Comparison of ENCODE assay signal across 22 mouse cellular contexts in genomic region chr13:77412829-77413228, GRCm38 (mm10).
DNase-seq lines count a peak whose midpoint lies in the region; ATAC-seq lines count a peak whose summit lies in the region.
"Had no signal": no experiment of that assay in that cellular context is flagged by ENCODE, and none has a peak within 500 bp of the region (broad histone marks: within the 10 kb centered on the region; RNA-seq: fewer than 3 reads in every experiment).

No protein-coding gene starts in this region.

- H3K27ac ChIP-seq in forebrain, embryonic 11.5 days (ENCODE audit: low read depth, low read length) = no peak overlapping the region
- H3K27ac ChIP-seq in forebrain, embryonic 14.5 days (ENCODE audit: low read depth, low read length) = no peak overlapping the region
- H3K27ac ChIP-seq in forebrain, embryonic 12.5 days = no peak overlapping the region
- no peak overlapping the region for H3K27ac ChIP-seq in forebrain, embryonic 15.5 days (replicated peaks)
- H3K27ac ChIP-seq in hindbrain, embryonic 11.5 days (ENCODE audit: low read depth, low read length) = no peak overlapping the region
- no peak overlapping the region for H3K27ac ChIP-seq in hindbrain, embryonic 13.5 days
- no peak overlapping the region for H3K27ac ChIP-seq in neural tube, embryonic 11.5 days (ENCODE audit: low read depth, low read length)
- H3K27ac ChIP-seq in neural tube, embryonic 15.5 days (replicated peaks) = no peak overlapping the region

- no peak overlapping the region for H3K9ac ChIP-seq in forebrain, embryonic 11.5 days (ENCODE audit: low read length)
- no peak overlapping the region for H3K9ac ChIP-seq in forebrain, embryonic 14.5 days (ENCODE audit: low read length)
- no peak overlapping the region for H3K9ac ChIP-seq in forebrain, embryonic 12.5 days
- no peak overlapping the region for H3K9ac ChIP-seq in forebrain, embryonic 15.5 days (replicated peaks)
- no peak overlapping the region for H3K9ac ChIP-seq in hindbrain, embryonic 11.5 days (ENCODE audit: low read depth, low read length)
- no peak overlapping the region for H3K9ac ChIP-seq in hindbrain, embryonic 13.5 days
- H3K9ac ChIP-seq in neural tube, embryonic 11.5 days (ENCODE audit: low read length) = no peak overlapping the region
- no peak overlapping the region for H3K9ac ChIP-seq in neural tube, embryonic 15.5 days (replicated peaks)

- H3K4me3 ChIP-seq in forebrain, embryonic 11.5 days (ENCODE audit: low read depth, low read length) = no peak overlapping the region
- no peak overlapping the region for H3K4me3 ChIP-seq in forebrain, embryonic 14.5 days (ENCODE audit: low read depth, low read length)
- H3K4me3 ChIP-seq in forebrain, embryonic 12.5 days (replicated peaks) = no peak overlapping the region
- no peak overlapping the region for H3K4me3 ChIP-seq in forebrain, embryonic 15.5 days
- H3K4me3 ChIP-seq in hindbrain, embryonic 11.5 days (ENCODE audit: low read depth, low read length) = no peak overlapping the region
- H3K4me3 ChIP-seq in hindbrain, embryonic 13.5 days = no peak overlapping the region
- no peak overlapping the region for H3K4me3 ChIP-seq in neural tube, embryonic 11.5 days (ENCODE audit: low read depth, low read length)
- no peak overlapping the region for H3K4me3 ChIP-seq in neural tube, embryonic 15.5 days (replicated peaks)

- no peak for DNase-seq in forebrain, embryonic 11.5 days (ENCODE audit: low spot score)
- DNase-seq in forebrain, embryonic 14.5 days (ENCODE audit: low spot score) = no peak
- DNase-seq in hindbrain, embryonic 11.5 days (ENCODE audit: low spot score) = no peak
- DNase-seq in neural tube, embryonic 11.5 days (ENCODE audit: low spot score) = no peak
- DNase-seq: adrenal gland, adult 2 months; adrenal gland, adult 8-10 months; adrenal gland, postnatal 10 days; adrenal gland, postnatal 14 days; adrenal gland, postnatal 25 days; adrenal gland, postnatal 36 days; B cell, adult 2 months; cerebellum, adult 11 months; cerebellum, adult 11-12 months had no signal

- no peaks in the 10 kb centered on the region for H3K27me3 ChIP-seq in forebrain, embryonic 11.5 days (ENCODE audit: control insufficient read depth, insufficient read depth, low read length)
- H3K27me3 ChIP-seq in forebrain, embryonic 14.5 days (replicated peaks; ENCODE audit: control insufficient read depth, insufficient read depth, low read length) = no peaks in the 10 kb centered on the region
- H3K27me3 ChIP-seq in forebrain, embryonic 12.5 days = no peaks in the 10 kb centered on the region
- no peaks in the 10 kb centered on the region for H3K27me3 ChIP-seq in forebrain, embryonic 15.5 days
- no peaks in the 10 kb centered on the region for H3K27me3 ChIP-seq in hindbrain, embryonic 11.5 days (ENCODE audit: control insufficient read depth, insufficient read depth, low read length)
- no peaks in the 10 kb centered on the region for H3K27me3 ChIP-seq in hindbrain, embryonic 13.5 days
- no peaks in the 10 kb centered on the region for H3K27me3 ChIP-seq in neural tube, embryonic 11.5 days (ENCODE audit: control insufficient read depth, insufficient read depth, low read length)
- no peaks in the 10 kb centered on the region for H3K27me3 ChIP-seq in neural tube, embryonic 15.5 days (replicated peaks)
- H3K27me3 ChIP-seq: CH12.LX, Patski had no signal

- no peak overlapping the region for H3K4me2 ChIP-seq in forebrain, embryonic 11.5 days (ENCODE audit: low read depth, low read length, severe bottlenecking)
- H3K4me2 ChIP-seq in forebrain, embryonic 14.5 days (ENCODE audit: low read length) = no peak overlapping the region
- H3K4me2 ChIP-seq in forebrain, embryonic 12.5 days = no peak overlapping the region
- H3K4me2 ChIP-seq in forebrain, embryonic 15.5 days (replicated peaks) = no peak overlapping the region
- no peak overlapping the region for H3K4me2 ChIP-seq in hindbrain, embryonic 11.5 days (replicated peaks; ENCODE audit: low read depth, low read length)
- no peak overlapping the region for H3K4me2 ChIP-seq in hindbrain, embryonic 13.5 days
- no peak overlapping the region for H3K4me2 ChIP-seq in neural tube, embryonic 11.5 days (ENCODE audit: low read depth)
- H3K4me2 ChIP-seq in neural tube, embryonic 15.5 days = no peak overlapping the region

- ATAC-seq in forebrain, embryonic 11.5 days (replicated peaks; ENCODE audit: low FRiP score) = peak; percentile 53; the same call in 1 of the 2 replicates
- no peak for ATAC-seq in forebrain, embryonic 14.5 days
- ATAC-seq in forebrain, embryonic 12.5 days (ENCODE audit: low FRiP score) = 0 out of 2 replicates have a peak, but pooled peaks have one; percentile 30
- ATAC-seq in forebrain, embryonic 15.5 days (replicated peaks) = no peak
- ATAC-seq in hindbrain, embryonic 11.5 days (ENCODE audit: low FRiP score) = peak; percentile 59
- no peak for ATAC-seq in hindbrain, embryonic 13.5 days (ENCODE audit: low FRiP score)
- peak; percentile 49; the same call in 1 of the 2 replicates for ATAC-seq in neural tube, embryonic 11.5 days (ENCODE audit: insufficient read depth, low FRiP score, low TSS enrichment)
- ATAC-seq in neural tube, embryonic 15.5 days (ENCODE audit: low FRiP score) = no peak
- ATAC-seq: activated CD4-positive, CD25-positive, alpha-beta regulatory T cell, adult 4 months; CD4-positive, CD25-positive, alpha-beta regulatory T cell, adult 4 months; Patski had no signal

- WGBS in forebrain, embryonic 11.5 days = 49% methylated on average over 2 of the region's 2 CpGs
- 15% methylated on average over 2 of the region's 2 CpGs for WGBS in forebrain, embryonic 14.5 days
- 27% methylated on average over 2 of the region's 2 CpGs for WGBS in forebrain, embryonic 12.5 days
- WGBS in forebrain, embryonic 15.5 days = 18% methylated on average over 2 of the region's 2 CpGs
- 50% methylated on average over 2 of the region's 2 CpGs for WGBS in hindbrain, embryonic 11.5 days
- 35% methylated on average over 2 of the region's 2 CpGs for WGBS in hindbrain, embryonic 13.5 days
- WGBS in neural tube, embryonic 11.5 days = 48% methylated on average over 2 of the region's 2 CpGs
- WGBS in neural tube, embryonic 15.5 days = 19% methylated on average over 2 of the region's 2 CpGs

- no peaks in the 10 kb centered on the region for H3K36me3 ChIP-seq in forebrain, embryonic 11.5 days (ENCODE audit: control insufficient read depth, insufficient read depth, low read length)
- no peaks in the 10 kb centered on the region for H3K36me3 ChIP-seq in forebrain, embryonic 14.5 days (ENCODE audit: control insufficient read depth, insufficient read depth, low read length)
- no peaks in the 10 kb centered on the region for H3K36me3 ChIP-seq in forebrain, embryonic 12.5 days (replicated peaks)
- H3K36me3 ChIP-seq in forebrain, embryonic 15.5 days = no peaks in the 10 kb centered on the region
- H3K36me3 ChIP-seq in hindbrain, embryonic 11.5 days (ENCODE audit: control insufficient read depth, insufficient read depth, low read length) = no peaks in the 10 kb centered on the region
- H3K36me3 ChIP-seq in hindbrain, embryonic 13.5 days = no peaks in the 10 kb centered on the region
- no peaks in the 10 kb centered on the region for H3K36me3 ChIP-seq in neural tube, embryonic 11.5 days (ENCODE audit: control insufficient read depth, insufficient read depth, low read length)
- no peaks in the 10 kb centered on the region for H3K36me3 ChIP-seq in neural tube, embryonic 15.5 days
- H3K36me3 ChIP-seq: G1E had no signal

- H3K9me3 ChIP-seq in forebrain, embryonic 11.5 days (ENCODE audit: control insufficient read depth, low read length) = no peaks in the 10 kb centered on the region
- H3K9me3 ChIP-seq in forebrain, embryonic 14.5 days (replicated peaks; ENCODE audit: control insufficient read depth, low read length) = no peaks in the 10 kb centered on the region
- H3K9me3 ChIP-seq in forebrain, embryonic 12.5 days = no peaks in the 10 kb centered on the region
- no peaks in the 10 kb centered on the region for H3K9me3 ChIP-seq in forebrain, embryonic 15.5 days
- H3K9me3 ChIP-seq in hindbrain, embryonic 11.5 days (ENCODE audit: control insufficient read depth, low read length) = no peaks in the 10 kb centered on the region
- H3K9me3 ChIP-seq in hindbrain, embryonic 13.5 days = no peaks in the 10 kb centered on the region
- no peaks in the 10 kb centered on the region for H3K9me3 ChIP-seq in neural tube, embryonic 11.5 days (ENCODE audit: control insufficient read depth, low read length)
- H3K9me3 ChIP-seq in neural tube, embryonic 15.5 days (replicated peaks) = no peaks in the 10 kb centered on the region
- H3K9me3 ChIP-seq: G1E had no signal

- no peaks in the 10 kb centered on the region for H3K4me1 ChIP-seq in forebrain, embryonic 11.5 days (replicated peaks; ENCODE audit: control insufficient read depth, insufficient read depth, low read length)
- no peaks in the 10 kb centered on the region; the same call in 1 of the 2 replicates for H3K4me1 ChIP-seq in forebrain, embryonic 14.5 days (ENCODE audit: control insufficient read depth, insufficient read depth, low read length)
- peaks cover 5% of the 10 kb centered on the region for H3K4me1 ChIP-seq in forebrain, embryonic 12.5 days
- H3K4me1 ChIP-seq in forebrain, embryonic 15.5 days = no peaks in the 10 kb centered on the region
- H3K4me1 ChIP-seq in hindbrain, embryonic 11.5 days (replicated peaks; ENCODE audit: control insufficient read depth, insufficient read depth, low read length) = no peaks in the 10 kb centered on the region
- H3K4me1 ChIP-seq in hindbrain, embryonic 13.5 days (replicated peaks) = no peaks in the 10 kb centered on the region
- peaks cover 4% of the 10 kb centered on the region; the same call in 1 of the 2 replicates for H3K4me1 ChIP-seq in neural tube, embryonic 11.5 days (ENCODE audit: control insufficient read depth, insufficient read depth, low read length)
- no peaks in the 10 kb centered on the region for H3K4me1 ChIP-seq in neural tube, embryonic 15.5 days

Comparison
In these comparisons a context has a peak if more than half of its experiments do, and no peak if none do; other contexts are left out.
1. ATAC-seq: peak in forebrain, embryonic 11.5 days (single experiment), forebrain, embryonic 12.5 days (single experiment), hindbrain, embryonic 11.5 days (single experiment) and neural tube, embryonic 11.5 days (single experiment); none in forebrain, embryonic 14.5 days (single experiment), forebrain, embryonic 15.5 days (single experiment), hindbrain, embryonic 13.5 days (single experiment) and neural tube, embryonic 15.5 days (single experiment).